Mouse (Mus musculus) CH12.LX (cell line): ENCODE results near the gene Sergef. TPM values are rescaled to one million over a fixed set of nuclear protein-coding genes. Genes with fewer than 3 reads are reported as not detected.

ENCODE experiments used
- DNase-seq: peaks from one replicate; pipeline ENCODE4 v3.0.0-alpha.2; 2013; ENCODE audit errors: extremely low read depth
- H3K27ac ChIP-seq: 2 replicates; pipeline ENCODE4 v1.5.1; 2012; ENCODE audit warnings: low read depth, mild to moderate bottlenecking, control low read depth, moderate library complexity; ENCODE audit not compliant: insufficient read depth
- H3K27me3 ChIP-seq: replicated peaks from 2 replicates; pipeline ENCODE3; 2012; ENCODE audit warnings: inconsistent platforms
- H3K36me3 ChIP-seq, 2 experiments: replicated peaks in 1 of 2; 2 replicates each; pipeline versions ENCODE3 to v1.6.1; 2012; ENCODE audit warnings: inconsistent platforms in 1 of 2, low read length in 1 of 2, mild to moderate bottlenecking in 1 of 2, mixed read lengths in 1 of 2, moderate library complexity in 1 of 2; ENCODE audit not compliant: control insufficient read depth in 1 of 2, insufficient read depth in 1 of 2
- H3K4me1 ChIP-seq, 2 experiments: 2 replicates each; pipeline ENCODE4 v1.6.1; 2012; ENCODE audit warnings: inconsistent platforms in 1 of 2, moderate library complexity in 1 of 2; ENCODE audit not compliant: insufficient read depth in 2 of 2, control insufficient read depth in 1 of 2
- H3K4me2 ChIP-seq: 2 replicates; pipeline ENCODE4 v1.6.1; 2012; ENCODE audit warnings: low read depth, mild to moderate bottlenecking, control low read depth; ENCODE audit not compliant: poor library complexity, insufficient read depth, severe bottlenecking
- H3K4me3 ChIP-seq, 3 experiments: fragments of 150-350 bp in 1 of 3; sonication (generic) in 1 of 3; replicated peaks in 1 of 3; 2 replicates each; pipeline versions ENCODE3 to v1.5.1; 2011 to 2012; ENCODE audit warnings: low read depth in 2 of 3, low read length in 2 of 3, mild to moderate bottlenecking in 2 of 3, moderate library complexity in 2 of 3, control low read depth in 1 of 3, improper control_type of control experiment in 1 of 3, inconsistent platforms in 1 of 3, mixed read lengths in 1 of 3; ENCODE audit not compliant: poor library complexity in 1 of 3
- H3K79me2 ChIP-seq: replicated peaks from 2 replicates; pipeline ENCODE4 v1.6.1; 2012; ENCODE audit warnings: mild to moderate bottlenecking, moderate library complexity; ENCODE audit not compliant: control insufficient read depth, poor library complexity, insufficient read depth, severe bottlenecking; ENCODE audit errors: extremely low read depth
- H3K9ac ChIP-seq: 2 replicates; pipeline ENCODE4 v1.6.1; 2012; ENCODE audit warnings: low read depth, mild to moderate bottlenecking, control low read depth, moderate library complexity; ENCODE audit not compliant: insufficient read depth
- H3K9me3 ChIP-seq: replicated peaks from 2 replicates; pipeline ENCODE3; 2012; ENCODE audit warnings: low read length, inconsistent platforms, mixed read lengths
- CHD2 ChIP-seq: IDR thresholded peaks from 2 replicates; pipeline ENCODE4 v1.6.1; 2011; ENCODE audit warnings: low read length, improper control_type of control experiment
- ELF1 ChIP-seq: IDR thresholded peaks from 2 replicates; pipeline ENCODE4 v1.6.1; 2014; ENCODE audit warnings: low read depth, mild to moderate bottlenecking, inconsistent platforms, low read length, improper control_type of control experiment
- EP300 ChIP-seq: IDR thresholded peaks from 2 replicates; pipeline ENCODE4 v1.6.1; 2011; ENCODE audit warnings: low read length, improper control_type of control experiment
- GABPA ChIP-seq: IDR thresholded peaks from 2 replicates; pipeline ENCODE4 v1.6.1; 2012; ENCODE audit warnings: low read depth, low read length, improper control_type of control experiment, inconsistent platforms; ENCODE audit not compliant: insufficient replicate concordance
- HCFC1 ChIP-seq: IDR thresholded peaks from 2 replicates; pipeline ENCODE4 v1.6.1; 2012; ENCODE audit warnings: low read depth, mild to moderate bottlenecking, inconsistent platforms, low read length, improper control_type of control experiment
- IRF4 ChIP-seq: IDR thresholded peaks from 2 replicates; pipeline ENCODE4 v1.6.1; 2014; ENCODE audit warnings: low read depth, mild to moderate bottlenecking, inconsistent platforms, low read length, improper control_type of control experiment
- JUN ChIP-seq: IDR thresholded peaks from 2 replicates; pipeline ENCODE4 v1.6.1; 2011; ENCODE audit warnings: low read depth, mild to moderate bottlenecking, low read length, improper control_type of control experiment, moderate library complexity; ENCODE audit not compliant: insufficient read depth
- MAX ChIP-seq: IDR thresholded peaks from 2 replicates; pipeline ENCODE4 v1.6.1; 2011; ENCODE audit warnings: low read length, improper control_type of control experiment
- NELFE ChIP-seq: IDR thresholded peaks from 2 replicates; pipeline ENCODE4 v1.6.1; 2011; ENCODE audit warnings: low read depth, low read length, improper control_type of control experiment
- PAX5 ChIP-seq: IDR thresholded peaks from 2 replicates; pipeline ENCODE4 v1.6.1; 2012; ENCODE audit warnings: low read length, inconsistent platforms, mixed read lengths
- POLR2AphosphoS2 ChIP-seq: IDR thresholded peaks from 2 replicates; pipeline ENCODE4 v1.6.1; 2011; ENCODE audit warnings: low read depth, low read length, improper control_type of control experiment
- RAD21 ChIP-seq: IDR thresholded peaks from 2 replicates; pipeline ENCODE4 v1.6.1; 2011; ENCODE audit warnings: low read depth, mild to moderate bottlenecking, low read length, improper control_type of control experiment, moderate library complexity
- SIN3A ChIP-seq: IDR thresholded peaks from 2 replicates; pipeline ENCODE4 v1.6.1; 2012; ENCODE audit warnings: low read length, improper control_type of control experiment, inconsistent platforms
- SMC3 ChIP-seq: IDR thresholded peaks from 2 replicates; pipeline ENCODE4 v1.6.1; 2011; ENCODE audit warnings: low read depth, low read length, improper control_type of control experiment
- TCF12 ChIP-seq: IDR thresholded peaks from 2 replicates; pipeline ENCODE4 v1.6.1; 2014; ENCODE audit warnings: low read depth, mild to moderate bottlenecking, inconsistent platforms, low read length, improper control_type of control experiment
- USF1 ChIP-seq: IDR thresholded peaks from 2 replicates; pipeline ENCODE4 v1.6.1; 2014; ENCODE audit warnings: low read depth, mild to moderate bottlenecking, inconsistent platforms, low read length, improper control_type of control experiment
- dilution Hi-C: fragments of 300-500 bp; cut with MboI; formaldehyde crosslinking; loops from 2 replicates; pipeline ENCODE4 v1.14.3; 2020; ENCODE audit warnings: low sequenced_read_pairs; ENCODE audit not compliant: extremely low pct_unique_long_range_greater_than_20kb, extremely low pct_ligation_motif_present
- in situ Hi-C: fragments of 300-500 bp; cut with MboI; formaldehyde crosslinking; loops from 3 replicates; pipeline ENCODE4 v1.14.3; 2019; ENCODE audit warnings: low sequenced_read_pairs, low pct_ligation_motif_present, low pct_unique_long_range_greater_than_20kb, mixed read lengths
- polyA plus RNA-seq: library from polyadenylated mRNA; unstranded; fragments of >175 nt; gene quantifications from 2 replicates; pipeline ENCODE4 v1.2.1, GENCODE M21; 2012; ENCODE audit warnings: low read depth; ENCODE audit not compliant: insufficient read length
- total RNA-seq, 2 experiments: library from RNA; depleted of rRNA; stranded (reverse); fragments of 300-350 nt in 1 of 2; fragments of >200 nt in 1 of 2; gene quantifications; 2 replicates each; pipeline ENCODE4 v1.2.3; 2012 to 2014

Gene Sergef
- total and polyA plus RNA-seq, 3 experiments = 13.0 to 18.0 (median 14.1) TPM

- Histone ChIP-seq H3K9ac (no peak overlapping the region), H3K79me2 (no peaks in the 10 kb centered on the region), H3K27me3 (no peaks in the 10 kb centered on the region), H3K4me1 (peaks cover 9 to 69% of the 10 kb centered on the region in 2 experiments), H3K27ac (no peak overlapping the region), H3K4me3 (no peak overlapping the region), H3K36me3 (peaks cover 0 to 46% of the 10 kb centered on the region in 2 experiments), H3K9me3 (no peaks in the 10 kb centered on the region), H3K4me2 (no peak overlapping the region)
- dilution Hi-C loops (no loop called here), in situ Hi-C loops (no loop called here)
- TF ChIP-seq EP300 = no peak
- no peak for TF ChIP-seq JUN
- no peak for TF ChIP-seq SIN3A
- no peak for TF ChIP-seq RAD21
- TF ChIP-seq ELF1 = no peak
- no peak for TF ChIP-seq SMC3
- no peak for DNase-seq
Measured at GRCm38 (mm10) chr7:46554003-46554402, 85.6 kb downstream of the Sergef start.

- H3K9me3 ChIP-seq = no peaks in the 10 kb centered on the region
- no peak overlapping the region for H3K4me2 ChIP-seq
- DNase-seq = no peak
- peaks cover 0 to 46% of the 10 kb centered on the region in 2 experiments for H3K36me3 ChIP-seq
- H3K9ac ChIP-seq = no peak overlapping the region
- H3K79me2 ChIP-seq = no peaks in the 10 kb centered on the region
- no peak overlapping the region for H3K4me3 ChIP-seq
- dilution Hi-C loops = no loop called here
- H3K27ac ChIP-seq = no peak overlapping the region
- TF ChIP-seq NELFE = no peak
- no peak for TF ChIP-seq GABPA
- no peak for TF ChIP-seq EP300
- TF ChIP-seq PAX5 = no peak
- no peak for TF ChIP-seq IRF4
- no peak for TF ChIP-seq SIN3A
- no peak for TF ChIP-seq MAX
- no peak for TF ChIP-seq RAD21
- no peak for TF ChIP-seq POLR2AphosphoS2
- TF ChIP-seq USF1 = no peak
- TF ChIP-seq TCF12 = no peak
- TF ChIP-seq CHD2 = no peak
- TF ChIP-seq HCFC1 = no peak
- TF ChIP-seq, all 38 proteins: peak for 0
- H3K4me1 ChIP-seq = peaks cover 1 to 63% of the 10 kb centered on the region in 2 experiments; a peak in 3 of 4 replicates
- in situ Hi-C loops = no loop called here
- H3K27me3 ChIP-seq = no peaks in the 10 kb centered on the region
Measured at GRCm38 (mm10) chr7:46551935-46552752, 87.5 kb downstream of the Sergef start.
